Mouse (Mus musculus): ENCODE results near the gene Olfr483.

Gene Olfr483

GRCm38 (mm10) chr7:108100549-108100948 is at the start of gene Olfr483:
Olfr483 (plus strand) TSS chr7:108100849.
- DNase-seq (ENCODE audit: low read depth), result no peak

DNA sequence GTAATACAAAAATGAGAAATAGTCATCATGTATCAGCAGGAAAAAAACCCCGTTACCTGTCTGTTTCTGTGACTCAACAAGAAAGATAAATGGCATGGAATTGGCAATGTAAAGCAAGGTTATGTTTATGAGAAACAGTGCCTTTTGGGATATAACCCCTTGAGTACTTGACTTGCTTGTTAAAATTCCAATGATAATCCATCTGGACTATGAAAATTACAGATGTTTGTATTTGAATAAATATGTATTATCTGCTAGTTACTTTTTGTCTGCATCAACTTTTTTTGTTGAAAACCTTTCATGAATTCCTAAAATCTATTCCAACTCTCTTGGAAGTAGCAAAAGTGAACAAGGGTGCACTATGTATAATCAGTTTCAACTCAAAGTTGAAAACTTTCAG is 33.4 kb upstream of the Olfr483 start, which contains the start of gene Olfr480:
TSS of gene Olfr480 (minus strand) at position 101 of the 400 bp plus-strand sequence.
- DNase-seq (ENCODE audit: low read depth), result no peak

DNA sequence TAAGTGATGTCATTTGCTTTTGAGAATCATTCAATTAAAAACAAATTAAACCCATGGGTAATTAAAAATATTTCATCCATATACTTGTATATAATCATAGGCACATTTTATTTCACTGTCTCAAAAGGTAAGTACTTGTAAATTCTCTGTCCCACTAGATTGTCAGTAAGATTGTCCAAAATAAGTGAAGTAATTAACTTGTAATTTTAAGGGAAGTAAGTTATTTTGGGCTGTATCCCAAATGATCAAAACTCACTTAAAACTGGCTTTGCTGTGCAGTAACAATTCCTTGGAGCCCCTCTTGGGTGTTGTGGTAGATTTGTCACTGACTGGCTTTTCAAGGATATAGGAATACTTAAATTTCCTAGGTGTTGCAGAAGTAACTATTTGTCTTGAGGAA is 21.1 kb upstream of the Olfr483 start, which contains the start of gene Olfr481:
TSS of gene Olfr481 (plus strand) at position 301 of the 400 bp plus-strand sequence.
- no peak for DNase-seq (ENCODE audit: low read depth)

- DNase-seq (ENCODE audit: low read depth), result no peak
Observed at GRCm38 (mm10) chr7:108097486-108097885, 3.2 kb upstream of the Olfr483 start, which contains the start of gene Olfr482. Olfr482 (minus strand) TSS chr7:108097586.

GRCm38 (mm10) chr7:108120681-108121080 is 20.0 kb downstream of the Olfr483 start:
- no peak for DNase-seq (ENCODE audit: low read depth)

GRCm38 (mm10) chr7:108121416-108121815 is 20.8 kb downstream of the Olfr483 start:
- no peak for DNase-seq (ENCODE audit: low read depth)

GRCm38 (mm10) chr7:108127349-108127748 is 26.7 kb downstream of the Olfr483 start, which contains the start of gene Olfr484:
Olfr484 (minus strand) TSS chr7:108127449.
- DNase-seq (ENCODE audit: low read depth), result no peak
